Mouse (Mus musculus) bone marrow macrophage, adult 2 months (primary cell): ENCODE data around the gene Bbip1. TPM values are rescaled to one million over a fixed set of nuclear protein-coding genes. Genes with fewer than 3 reads are reported as not detected.
A peak's percentile ranks its signal among the peaks of the same experiment; 100 is the strongest.

Experiments
- H3K27ac ChIP-seq: 2 replicates; pipeline ENCODE4 v1.5.1; 2012; ENCODE audit warnings: low read depth, low read length; ENCODE audit not compliant: insufficient read depth
- H3K4me1 ChIP-seq: 2 replicates; pipeline ENCODE4 v1.6.1; 2012; ENCODE audit warnings: low read length; ENCODE audit not compliant: control insufficient read depth, insufficient read depth
- H3K4me3 ChIP-seq: 2 replicates; pipeline ENCODE4 v1.5.1; 2012; ENCODE audit warnings: mild to moderate bottlenecking, low read length, moderate library complexity; ENCODE audit not compliant: insufficient read depth
- CTCF ChIP-seq: IDR thresholded peaks from 2 replicates; pipeline ENCODE4 v1.5.1; 2012; ENCODE audit warnings: low read depth, mild to moderate bottlenecking, low read length, moderate library complexity
- POLR2A ChIP-seq: IDR thresholded peaks from 2 replicates; pipeline ENCODE4 v1.6.1; 2012; ENCODE audit warnings: mild to moderate bottlenecking, low read depth, low read length, borderline replicate concordance
- polyA plus RNA-seq: library from polyadenylated mRNA; stranded (reverse); fragments of >200 nt; gene quantifications from 2 replicates; pipeline ENCODE4 v1.2.4, GENCODE M21; 2012; ENCODE audit not compliant: missing spikeins, insufficient read depth, insufficient read length

Bbip1 gene
- polyA plus RNA-seq, 1 experiment = 70.9 TPM

GRCm38 (mm10) chr19:53901931-53902738 lies 42.3 kb downstream of the Bbip1 start:
- TF ChIP-seq POLR2A (no peak), CTCF (no peak)
- Histone ChIP-seq H3K27ac (peak overlapping the region; percentile 77), H3K4me3 (peak overlapping the region; percentile 60), H3K4me1 (peaks cover 16% of the 10 kb centered on the region)

GRCm38 (mm10) chr19:53899941-53900610 lies 44.4 kb downstream of the Bbip1 start:
- TF ChIP-seq POLR2A = no peak
- no peak for TF ChIP-seq CTCF
- H3K4me1 ChIP-seq = peaks cover 10% of the 10 kb centered on the region
- no peak overlapping the region for H3K4me3 ChIP-seq
- no peak overlapping the region for H3K27ac ChIP-seq

- no peak for TF ChIP-seq CTCF
- TF ChIP-seq POLR2A = no peak
- no peak overlapping the region for H3K27ac ChIP-seq
- H3K4me1 ChIP-seq = peaks cover 17% of the 10 kb centered on the region
- H3K4me3 ChIP-seq = no peak overlapping the region
Measured at GRCm38 (mm10) chr19:53898970-53899900, 45.2 kb downstream of the Bbip1 start.

- no peak overlapping the region for H3K27ac ChIP-seq
- TF ChIP-seq CTCF (no peak), POLR2A (no peak)
- no peak overlapping the region for H3K4me3 ChIP-seq
- H3K4me1 ChIP-seq = peaks cover 24% of the 10 kb centered on the region
Measured at GRCm38 (mm10) chr19:53898498-53898897, 45.9 kb downstream of the Bbip1 start.

GRCm38 (mm10) chr19:53898046-53898445 lies 46.4 kb downstream of the Bbip1 start:
- peaks cover 29% of the 10 kb centered on the region for H3K4me1 ChIP-seq
- no peak overlapping the region for H3K27ac ChIP-seq
- H3K4me3 ChIP-seq = no peak overlapping the region
- TF ChIP-seq CTCF = no peak
- no peak for TF ChIP-seq POLR2A

- H3K27ac ChIP-seq = peak overlapping the region; percentile 46
- TF ChIP-seq POLR2A (no peak), CTCF (no peak)
- H3K4me1 ChIP-seq = peaks cover 25% of the 10 kb centered on the region
Measured at GRCm38 (mm10) chr19:53894538-53895121, 49.8 kb downstream of the Bbip1 start.

GRCm38 (mm10) chr19:53893711-53894171 lies 50.7 kb downstream of the Bbip1 start:
- TF ChIP-seq POLR2A (no peak), CTCF (no peak)
- Histone ChIP-seq H3K27ac (no peak overlapping the region), H3K4me1 (peaks cover 28% of the 10 kb centered on the region), H3K4me3 (no peak overlapping the region)

More at GRCm38 (mm10) chr19:53894538-53895121, 49.8 kb downstream of the Bbip1 start:
- no peak overlapping the region for H3K4me3 ChIP-seq

- TF ChIP-seq CTCF (no peak), POLR2A (no peak)
- Histone ChIP-seq H3K4me1 (peaks cover 36% of the 10 kb centered on the region), H3K4me3 (no peak overlapping the region), H3K27ac (no peak overlapping the region)
Measured at GRCm38 (mm10) chr19:53892838-53893359, 51.5 kb downstream of the Bbip1 start.

- H3K27ac ChIP-seq = no peak within 1 kb of the TSS
- no peak within 1 kb of the TSS for H3K4me3 ChIP-seq
- peaks cover 38% of the 10 kb centered on the region for H3K4me1 ChIP-seq
- no peak for TF ChIP-seq POLR2A
Measured at GRCm38 (mm10) chr19:53892061-53892460, 52.4 kb downstream of the Bbip1 start, which contains the start of gene Pdcd4. Gene Pdcd4 (plus strand): TSS chr19:53892231.
